In the genomic region with DNA sequence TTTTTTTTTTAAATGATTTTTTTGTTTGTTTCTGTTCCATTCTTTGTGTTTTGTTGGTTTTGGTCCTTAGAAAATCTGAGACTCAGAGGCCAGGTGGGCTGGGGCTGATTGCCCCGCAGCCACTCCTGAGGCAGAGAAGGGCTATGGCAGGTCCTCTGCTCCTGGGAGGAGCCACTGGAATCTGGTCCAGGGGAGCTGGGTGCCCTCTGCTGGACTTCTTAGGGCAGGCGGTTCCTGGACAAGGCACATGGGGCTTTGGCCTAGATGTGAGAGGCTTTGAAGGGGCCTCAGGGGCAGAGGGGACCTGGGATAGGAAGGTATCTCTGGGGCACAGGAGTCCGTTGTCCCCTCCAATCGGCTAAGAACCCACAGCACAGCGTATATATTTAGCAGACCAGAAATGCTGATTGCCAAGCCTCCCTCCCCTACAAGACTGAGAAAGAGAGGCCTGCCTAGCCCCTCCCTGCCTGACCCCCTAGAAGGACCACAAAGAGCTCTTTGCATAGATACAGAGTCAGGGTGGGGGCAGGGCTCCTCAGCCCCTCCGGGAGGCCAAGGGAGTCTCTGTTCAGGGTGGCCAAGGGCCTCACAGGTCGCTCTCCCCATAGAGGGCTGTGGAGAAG, we compare ENCODE assay signal across 9 mouse cellular contexts. TPM values are rescaled to one million over a fixed set of nuclear protein-coding genes. Genes with fewer than 3 reads are reported as not detected.
DNase-seq lines count a peak whose midpoint lies in the region; ATAC-seq and TF ChIP-seq lines count a peak whose summit lies in the region.
"Had no signal": no experiment of that assay in that cellular context is flagged by ENCODE, and none has a peak within 500 bp of the region (broad histone marks: within the 10 kb centered on the region; RNA-seq: fewer than 3 reads in every experiment).

No protein-coding gene starts in this region.

- dilution Hi-C loops in CH12.LX (cut with MboI; ENCODE audit: extremely low pct_ligation_motif_present, extremely low pct_unique_long_range_greater_than_20kb, low sequenced_read_pairs), result no loop called here

- H3K27me3 ChIP-seq in CH12.LX (replicated peaks), result no peaks in the 10 kb centered on the region
- peaks cover 15% of the 10 kb centered on the region for H3K27me3 ChIP-seq in embryonic facial prominence, embryonic 11.5 days (ENCODE audit: control insufficient read depth, insufficient read depth, low read length)
- H3K27me3 ChIP-seq in intestine, embryonic 15.5 days (replicated peaks), result peaks cover under 1% of the 10 kb centered on the region
- peaks cover 12% of the 10 kb centered on the region for H3K27me3 ChIP-seq in liver, embryonic 16.5 days (ENCODE audit: control insufficient read depth, insufficient read depth, low read depth, low read length)

- 0 out of 2 replicates have a peak, but pooled peaks have one; percentile 28 for ATAC-seq in frontal cortex, adult (ENCODE audit: low TSS enrichment)
- ATAC-seq in embryonic facial prominence, embryonic 11.5 days (replicated peaks; ENCODE audit: insufficient number of reproducible peaks, low FRiP score, low TSS enrichment, low read depth), result peak; percentile 40; the same call in 1 of the 2 replicates
- peak; percentile 65 for ATAC-seq in intestine, embryonic 15.5 days
- peak; percentile 35; the same call in 1 of the 2 replicates for ATAC-seq in liver, embryonic 16.5 days (ENCODE audit: low read depth)

- 60% methylated on average over 7 of the region's 7 CpGs for WGBS in embryonic facial prominence, embryonic 11.5 days
- WGBS in intestine, embryonic 15.5 days, result 47% methylated on average over 7 of the region's 7 CpGs
- 66% methylated on average over 7 of the region's 7 CpGs for WGBS in liver, embryonic 16.5 days (ENCODE audit: insufficient replicate concordance)

- H3K79me2 ChIP-seq in CH12.LX (replicated peaks; ENCODE audit: control insufficient read depth, extremely low read depth, insufficient read depth, poor library complexity, severe bottlenecking), result no peaks in the 10 kb centered on the region

- H3K9me3 ChIP-seq in CH12.LX (replicated peaks; ENCODE audit: low read length), result no peaks in the 10 kb centered on the region
- no peaks in the 10 kb centered on the region for H3K9me3 ChIP-seq in embryonic facial prominence, embryonic 11.5 days (replicated peaks; ENCODE audit: control insufficient read depth, low read length)
- H3K9me3 ChIP-seq in intestine, embryonic 15.5 days, result no peaks in the 10 kb centered on the region
- H3K9me3 ChIP-seq in liver, embryonic 16.5 days (replicated peaks; ENCODE audit: control insufficient read depth, low read length), result no peaks in the 10 kb centered on the region
- H3K9me3 ChIP-seq: megakaryocyte, embryonic 14.5 days had no signal

- in situ Hi-C loops in CH12.LX (cut with MboI; ENCODE audit: low pct_ligation_motif_present, low pct_unique_long_range_greater_than_20kb, low sequenced_read_pairs), result no loop called here

- no peak overlapping the region for H3K9ac ChIP-seq in CH12.LX (ENCODE audit: insufficient read depth, low read depth)
- no peak overlapping the region for H3K9ac ChIP-seq in embryonic facial prominence, embryonic 11.5 days (replicated peaks; ENCODE audit: low read length)
- no peak overlapping the region for H3K9ac ChIP-seq in intestine, embryonic 15.5 days
- no peak overlapping the region for H3K9ac ChIP-seq in liver, embryonic 16.5 days (ENCODE audit: low read depth, low read length)

- TF ChIP-seq POLR2A in CH12.LX (IDR thresholded peaks at IDR 0.05; ENCODE audit: low read depth, low read length), result no peak

- no peak for TF ChIP-seq EP300 in CH12.LX (IDR thresholded peaks at IDR 0.05; ENCODE audit: low read length)

- no peak overlapping the region for H3K27ac ChIP-seq in CH12.LX (ENCODE audit: insufficient read depth, low read depth)
- H3K27ac ChIP-seq in embryonic facial prominence, embryonic 11.5 days (replicated peaks; ENCODE audit: low read depth, low read length), result no peak overlapping the region
- peak overlapping the region; percentile 7; the same call in 1 of the 2 replicates for H3K27ac ChIP-seq in intestine, embryonic 15.5 days
- no peak overlapping the region for H3K27ac ChIP-seq in liver, embryonic 16.5 days (ENCODE audit: low read length)

- no peaks in the 10 kb centered on the region for H3K4me1 ChIP-seq in CH12.LX (ENCODE audit: control insufficient read depth in 1 of 2, insufficient read depth in 2 of 2)
- H3K4me1 ChIP-seq in embryonic facial prominence, embryonic 11.5 days (ENCODE audit: control insufficient read depth, insufficient read depth, low read length), result no peaks in the 10 kb centered on the region; the same call in 1 of the 2 replicates
- peaks cover 2% of the 10 kb centered on the region; the same call in 1 of the 2 replicates for H3K4me1 ChIP-seq in intestine, embryonic 15.5 days (replicated peaks)
- peaks cover 1% of the 10 kb centered on the region for H3K4me1 ChIP-seq in liver, embryonic 16.5 days (ENCODE audit: control insufficient read depth, low read depth, low read length)

- H3K36me3 ChIP-seq in CH12.LX (replicated peaks in 1 of 2; ENCODE audit: control insufficient read depth in 1 of 2, insufficient read depth in 1 of 2, low read length in 1 of 2), result peaks cover 67 to 94% of the 10 kb centered on the region in 2 experiments
- peaks cover 23% of the 10 kb centered on the region for H3K36me3 ChIP-seq in embryonic facial prominence, embryonic 11.5 days (replicated peaks; ENCODE audit: control insufficient read depth, insufficient read depth, low read depth, low read length)
- peaks cover 64% of the 10 kb centered on the region for H3K36me3 ChIP-seq in intestine, embryonic 15.5 days
- H3K36me3 ChIP-seq in liver, embryonic 16.5 days (ENCODE audit: control insufficient read depth, insufficient read depth), result peaks cover 57% of the 10 kb centered on the region

- no peak overlapping the region for H3K4me3 ChIP-seq in CH12.LX (replicated peaks in 1 of 3; ENCODE audit: low read depth in 2 of 3, low read length in 2 of 3, poor library complexity in 1 of 3)
- H3K4me3 ChIP-seq in embryonic facial prominence, embryonic 11.5 days (ENCODE audit: low read depth, low read length), result no peak overlapping the region
- H3K4me3 ChIP-seq in intestine, embryonic 15.5 days (replicated peaks), result no peak overlapping the region
- H3K4me3 ChIP-seq in liver, embryonic 16.5 days (ENCODE audit: low read depth, low read length), result no peak overlapping the region

- peak in 1 of 2 experiments; percentile 62; a peak in 2 of 4 replicates for TF ChIP-seq CTCF in CH12.LX (conservative IDR thresholded peaks at IDR 0.05 in 1 of 2, IDR thresholded peaks at IDR 0.05 in 1 of 2; ENCODE audit: low read depth in 2 of 2, low read length in 2 of 2)

- peak; percentile 38 for TF ChIP-seq RAD21 in CH12.LX (IDR thresholded peaks at IDR 0.05; ENCODE audit: low read depth, low read length)

- no peak for DNase-seq in frontal cortex, postnatal 14 days (ENCODE audit: low spot score in 2 of 2)
- DNase-seq in CH12.LX (ENCODE audit: extremely low read depth), result peak; percentile 32
- DNase-seq in embryonic facial prominence, embryonic 11.5 days (ENCODE audit: low spot score), result peak; percentile 75
- DNase-seq in retina, postnatal 7 days (ENCODE audit: low read depth, low spot score), result peak; percentile 33
- DNase-seq in layer of hippocampus, adult 9-10 months (ENCODE audit: low spot score), result no peak

- H3K4me2 ChIP-seq in CH12.LX (ENCODE audit: insufficient read depth, low read depth, poor library complexity, severe bottlenecking), result no peak overlapping the region
- no peak overlapping the region for H3K4me2 ChIP-seq in embryonic facial prominence, embryonic 11.5 days (ENCODE audit: low read depth, low read length)
- H3K4me2 ChIP-seq in intestine, embryonic 15.5 days (replicated peaks), result no peak overlapping the region
- no peak overlapping the region for H3K4me2 ChIP-seq in liver, embryonic 16.5 days (ENCODE audit: low read depth, low read length)

TF ChIP-seq in CH12.LX, 34 proteins besides CTCF, POLR2A, EP300 and RAD21:
- TF ChIP-seq NRF1 (IDR thresholded peaks at IDR 0.05; ENCODE audit: low read depth, low read length) (no peak), SMC3 (IDR thresholded peaks at IDR 0.05; ENCODE audit: low read depth, low read length) (peak; percentile 50)

RNA-seq across cellular contexts. Expression of gene Capn12, which starts 12.5 kb away (rescaled TPM):
- total RNA-seq in CH12.LX (2012; rRNA removed) (0.17 TPM in 2 replicates), CH12.LX (2014; rRNA removed) (not detected in 2 replicates)
- polyA plus RNA-seq in CH12.LX (2012; ENCODE audit: insufficient read length, low read depth), result not detected in 2 replicates
- polyA plus RNA-seq in embryonic facial prominence, embryonic 11.5 days (2014; fragmentation: Nextera tagmentation; extraction: Ambion mirVana), result 0.21 and 0.29 TPM in 2 replicates
- 0.30 TPM in 2 replicates for polyA plus RNA-seq in intestine, embryonic 15.5 days (2015; fragmentation: Nextera tagmentation; extraction: Ambion mirVana)
- polyA plus RNA-seq in liver, embryonic 16.5 days (2015; fragmentation: Nextera tagmentation; extraction: Ambion mirVana), result 0.09 and 0.12 TPM in 2 replicates

RNA-seq across cellular contexts. Expression of gene Lgals7, which starts 30.1 kb away (rescaled TPM):
- total RNA-seq in CH12.LX (2012; rRNA removed) (not detected in 2 replicates), CH12.LX (2014; rRNA removed) (not detected in 2 replicates)
- not detected in 2 replicates for polyA plus RNA-seq in CH12.LX (2012; ENCODE audit: insufficient read length, low read depth)
- polyA plus RNA-seq in embryonic facial prominence, embryonic 11.5 days (2014; fragmentation: Nextera tagmentation; extraction: Ambion mirVana), result 0.98 and 1.3 TPM in 2 replicates
- polyA plus RNA-seq in intestine, embryonic 15.5 days (2015; fragmentation: Nextera tagmentation; extraction: Ambion mirVana), result 0.98 and 1.4 TPM in 2 replicates
- 0.16 and 0.19 TPM in 2 replicates for polyA plus RNA-seq in liver, embryonic 16.5 days (2015; fragmentation: Nextera tagmentation; extraction: Ambion mirVana)

Comparison
In these comparisons a context has a peak if more than half of its experiments do, and no peak if none do; other contexts are left out.
1. DNase-seq: peak in CH12.LX (single experiment), embryonic facial prominence, embryonic 11.5 days (single experiment) and retina, postnatal 7 days (single experiment); none in frontal cortex, postnatal 14 days (0 of 2) and layer of hippocampus, adult 9-10 months (single experiment).
2. Peak in every context shown above with its lines, with median percentiles within 50 percentile points of each other: ATAC-seq.